Mouse (Mus musculus): ENCODE results near the gene Rbfox3. TPM values are rescaled to one million over a fixed set of nuclear protein-coding genes. Genes with fewer than 3 reads are reported as not detected.

The Rbfox3 gene
- polyA plus RNA-seq, 1 experiment from 2014 or later: 69.4 TPM

DNA sequence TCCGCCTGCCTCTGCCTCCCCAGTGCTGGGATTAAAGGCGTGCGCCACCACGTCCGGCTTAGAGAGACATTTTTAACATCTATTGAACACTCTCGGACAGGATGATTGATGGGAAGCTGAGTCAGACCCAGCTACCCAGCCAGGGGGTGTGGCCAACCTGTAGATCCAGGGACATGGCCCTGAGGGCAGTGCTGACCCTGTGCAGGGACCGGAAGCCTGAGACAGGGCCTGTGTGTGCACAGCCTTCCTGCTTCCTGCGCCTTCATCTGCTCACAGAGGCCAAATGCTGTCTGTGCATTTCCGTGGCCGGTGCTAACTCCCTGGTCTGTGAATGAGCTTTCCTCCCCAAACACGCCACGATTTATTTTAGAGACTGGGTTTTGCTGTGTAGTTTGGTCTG, 431.6 kb downstream of the Rbfox3 start:
- Histone ChIP-seq H3K9me3 (ENCODE audit: control insufficient read depth, low read length) (no peaks in the 10 kb centered on the region), H3K36me3 (ENCODE audit: control insufficient read depth, insufficient read depth, low read length) (no peaks in the 10 kb centered on the region), H3K4me1 (ENCODE audit: control insufficient read depth, insufficient read depth, low read depth, low read length) (peaks cover 10% of the 10 kb centered on the region; the same call in 1 of the 2 replicates), H3K4me2 (ENCODE audit: low read length) (no peak overlapping the region), H3K9ac (ENCODE audit: low read depth, low read length) (no peak overlapping the region), H3K27me3 (replicated peaks; ENCODE audit: control insufficient read depth, insufficient read depth, low read length) (no peaks in the 10 kb centered on the region), H3K4me3 (ENCODE audit: low read length) (no peak overlapping the region), H3K27ac (ENCODE audit: low read depth, low read length) (no peak overlapping the region)
- WGBS: 81% methylated on average over 12 of the region's 12 CpGs
- ATAC-seq: no peak

DNA sequence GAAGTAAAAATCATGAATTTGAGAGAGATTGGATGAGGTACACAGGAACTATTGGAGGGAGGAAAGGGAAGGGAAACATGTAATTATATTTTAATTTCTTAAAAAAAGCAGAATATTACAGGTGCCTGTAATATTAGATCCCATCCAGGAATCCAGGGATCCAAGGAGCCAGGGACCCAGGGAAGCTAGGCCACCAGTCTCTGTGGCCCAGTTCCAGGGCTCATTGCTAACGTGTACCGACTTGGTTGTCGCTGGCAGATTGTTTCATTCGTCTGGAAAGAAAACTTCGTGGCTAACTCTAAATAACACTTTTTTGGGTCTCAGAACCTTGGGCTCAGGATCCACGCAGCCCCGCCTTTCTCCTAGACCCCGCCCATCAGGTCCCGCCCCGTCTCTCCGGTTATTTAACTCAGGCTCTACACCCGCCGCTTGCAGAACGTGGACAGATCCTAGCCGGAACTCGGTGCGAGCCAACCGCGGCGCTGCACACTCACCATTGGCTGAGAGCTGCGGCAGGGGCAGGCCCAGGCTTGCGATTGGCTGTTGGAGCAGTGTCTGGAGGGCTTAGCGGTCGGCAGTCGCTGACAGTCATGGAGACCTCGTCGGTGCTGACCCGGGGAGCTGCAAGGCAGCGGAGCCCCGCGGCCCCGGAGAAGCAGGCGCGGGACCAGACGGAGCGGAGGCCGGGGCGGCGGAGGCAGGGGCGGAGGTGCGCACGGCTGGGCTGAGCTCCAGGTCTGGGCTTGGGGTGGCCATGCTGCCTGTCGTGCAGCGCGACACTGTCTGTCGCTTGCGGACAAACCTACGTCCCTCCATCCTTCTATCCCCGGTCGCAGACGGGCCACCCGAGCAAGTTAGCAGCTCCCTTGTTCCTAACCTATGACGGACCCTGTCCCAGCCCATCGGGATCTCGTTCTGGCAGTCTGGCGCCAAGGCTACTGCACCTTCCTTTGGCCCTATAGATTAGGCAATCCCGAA, 434.7 kb downstream of the Rbfox3 start, which contains the start of gene Engase:
TSS of gene Engase (plus strand) at position 434 of the 978 bp plus-strand sequence.
- peaks cover 10% of the 10 kb centered on the region; the same call in 1 of the 2 replicates for H3K4me1 ChIP-seq (ENCODE audit: control insufficient read depth, insufficient read depth, low read depth, low read length)
- H3K27ac ChIP-seq (ENCODE audit: low read depth, low read length): peak within 1 kb of the TSS; percentile 74; the same call in 1 of the 2 replicates
- H3K27me3 ChIP-seq (replicated peaks; ENCODE audit: control insufficient read depth, insufficient read depth, low read length): no peaks in the 10 kb centered on the region
- no peaks in the 10 kb centered on the region for H3K36me3 ChIP-seq (ENCODE audit: control insufficient read depth, insufficient read depth, low read length)
- WGBS: under 1% methylated on average over 57 of the region's 57 CpGs
- H3K4me3 ChIP-seq (ENCODE audit: low read length): peak within 1 kb of the TSS; percentile 73
- peak within 1 kb of the TSS; percentile 78 for H3K4me2 ChIP-seq (ENCODE audit: low read length)
- H3K9me3 ChIP-seq (ENCODE audit: control insufficient read depth, low read length): no peaks in the 10 kb centered on the region
- peak; percentile 99 for ATAC-seq
- peak within 1 kb of the TSS; percentile 82 for H3K9ac ChIP-seq (ENCODE audit: low read depth, low read length)

DNA sequence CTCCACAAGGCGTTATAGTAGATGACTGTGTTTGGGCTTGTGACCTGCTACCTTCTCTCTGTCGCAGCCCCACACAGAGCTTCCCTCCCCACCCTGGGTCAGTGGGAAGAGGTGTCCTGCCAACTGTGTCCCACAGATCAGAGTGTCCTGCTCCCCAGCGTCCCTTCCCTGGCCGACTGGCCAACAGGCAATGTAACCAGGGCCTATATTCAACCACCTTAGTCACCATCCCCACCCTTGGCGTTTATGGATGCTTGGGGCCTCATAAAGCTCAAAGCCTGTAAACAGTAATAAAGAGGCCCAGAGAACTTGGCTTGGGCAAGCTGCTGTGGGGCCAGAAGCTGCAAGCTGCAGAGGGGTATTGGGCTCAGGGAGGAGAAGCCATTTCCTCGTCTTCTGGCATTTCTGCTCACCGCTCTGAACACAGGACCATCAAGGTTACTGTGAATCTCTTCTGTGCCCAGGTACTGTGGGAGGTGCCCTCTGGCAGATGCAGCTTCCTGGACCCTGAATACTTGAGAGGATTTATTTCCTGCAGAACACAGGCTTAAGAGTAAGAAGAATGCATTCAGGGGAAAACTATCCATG, 435.8 kb downstream of the Rbfox3 start:
- WGBS: 94% methylated on average over 7 of the region's 7 CpGs

DNA sequence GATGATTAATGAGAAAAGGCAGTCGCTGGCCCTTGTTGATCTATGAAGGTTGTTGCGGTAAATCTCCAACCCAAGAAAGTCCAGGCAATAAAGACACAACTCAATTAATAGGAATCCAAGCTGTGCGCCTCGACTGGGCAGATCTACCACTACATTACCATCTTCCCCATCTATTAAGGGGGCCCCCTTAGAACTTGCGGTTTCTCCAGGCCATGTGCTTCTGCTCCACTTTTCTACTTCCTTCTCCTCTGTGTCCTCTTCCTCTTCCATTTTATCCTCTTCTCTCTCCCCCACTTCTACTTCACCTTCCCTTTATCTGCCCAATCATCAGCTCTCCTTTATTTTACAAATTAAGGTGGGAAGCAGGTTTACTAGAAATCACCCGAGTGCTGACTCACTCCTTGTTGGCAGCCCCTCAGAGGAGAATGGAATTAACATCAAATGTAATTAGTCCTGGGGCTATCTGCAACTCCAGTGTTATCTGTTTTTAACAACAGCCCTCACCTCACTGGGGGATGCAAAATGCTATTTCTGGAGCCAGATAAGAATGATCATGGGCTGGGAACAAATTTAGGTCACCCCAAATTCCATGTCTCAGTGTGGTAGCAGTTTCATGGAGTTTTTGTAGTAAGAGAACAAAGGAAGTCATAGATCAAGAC, 437.4 kb downstream of the Rbfox3 start:
- WGBS: 85% methylated on average over 6 of the region's 6 CpGs
- Histone ChIP-seq H3K4me2 (ENCODE audit: low read length) (no peak overlapping the region), H3K36me3 (ENCODE audit: control insufficient read depth, insufficient read depth, low read length) (no peaks in the 10 kb centered on the region), H3K4me1 (ENCODE audit: control insufficient read depth, insufficient read depth, low read depth, low read length) (peaks cover 14% of the 10 kb centered on the region), H3K27me3 (replicated peaks; ENCODE audit: control insufficient read depth, insufficient read depth, low read length) (no peaks in the 10 kb centered on the region), H3K9ac (ENCODE audit: low read depth, low read length) (no peak overlapping the region), H3K9me3 (ENCODE audit: control insufficient read depth, low read length) (no peaks in the 10 kb centered on the region), H3K27ac (ENCODE audit: low read depth, low read length) (no peak overlapping the region), H3K4me3 (ENCODE audit: low read length) (no peak overlapping the region)
- no peak for ATAC-seq

More for the DNA sequence above, 435.8 kb downstream of the Rbfox3 start:
- Histone ChIP-seq H3K27ac (ENCODE audit: low read depth, low read length) (no peak overlapping the region), H3K27me3 (replicated peaks; ENCODE audit: control insufficient read depth, insufficient read depth, low read length) (no peaks in the 10 kb centered on the region), H3K4me1 (ENCODE audit: control insufficient read depth, insufficient read depth, low read depth, low read length) (peaks cover 10% of the 10 kb centered on the region), H3K4me2 (ENCODE audit: low read length) (no peak overlapping the region), H3K4me3 (ENCODE audit: low read length) (no peak overlapping the region), H3K9me3 (ENCODE audit: control insufficient read depth, low read length) (no peaks in the 10 kb centered on the region), H3K36me3 (ENCODE audit: control insufficient read depth, insufficient read depth, low read length) (no peaks in the 10 kb centered on the region), H3K9ac (ENCODE audit: low read depth, low read length) (no peak overlapping the region)
- no peak for ATAC-seq

DNA sequence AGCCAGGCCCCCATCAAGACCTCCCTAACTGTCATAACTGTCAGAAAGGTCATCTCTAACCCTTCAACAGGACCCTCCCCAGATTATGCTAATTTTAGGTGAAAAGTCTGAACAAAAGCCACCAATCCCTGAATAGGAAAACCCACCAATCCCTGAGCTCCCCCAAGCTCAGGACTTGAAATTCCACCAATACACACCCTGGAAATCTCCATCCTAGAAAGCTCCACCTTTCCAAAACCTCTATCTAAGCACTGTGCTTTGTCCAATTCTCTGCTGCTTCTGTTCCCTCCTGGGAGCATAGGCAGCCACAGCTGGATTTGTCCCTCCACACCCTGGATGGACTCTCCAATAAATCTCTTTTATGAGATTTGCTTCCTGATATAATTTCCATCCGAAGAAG, 438.2 kb downstream of the Rbfox3 start:
- Histone ChIP-seq H3K4me2 (ENCODE audit: low read length) (no peak overlapping the region), H3K27me3 (replicated peaks; ENCODE audit: control insufficient read depth, insufficient read depth, low read length) (no peaks in the 10 kb centered on the region), H3K4me3 (ENCODE audit: low read length) (no peak overlapping the region), H3K36me3 (ENCODE audit: control insufficient read depth, insufficient read depth, low read length) (no peaks in the 10 kb centered on the region), H3K9ac (ENCODE audit: low read depth, low read length) (no peak overlapping the region), H3K4me1 (ENCODE audit: control insufficient read depth, insufficient read depth, low read depth, low read length) (peaks cover 14% of the 10 kb centered on the region), H3K27ac (ENCODE audit: low read depth, low read length) (no peak overlapping the region), H3K9me3 (ENCODE audit: control insufficient read depth, low read length) (no peaks in the 10 kb centered on the region)
- ATAC-seq: no peak
- WGBS: 91% methylated on average over 1 of the region's 1 CpGs

DNA sequence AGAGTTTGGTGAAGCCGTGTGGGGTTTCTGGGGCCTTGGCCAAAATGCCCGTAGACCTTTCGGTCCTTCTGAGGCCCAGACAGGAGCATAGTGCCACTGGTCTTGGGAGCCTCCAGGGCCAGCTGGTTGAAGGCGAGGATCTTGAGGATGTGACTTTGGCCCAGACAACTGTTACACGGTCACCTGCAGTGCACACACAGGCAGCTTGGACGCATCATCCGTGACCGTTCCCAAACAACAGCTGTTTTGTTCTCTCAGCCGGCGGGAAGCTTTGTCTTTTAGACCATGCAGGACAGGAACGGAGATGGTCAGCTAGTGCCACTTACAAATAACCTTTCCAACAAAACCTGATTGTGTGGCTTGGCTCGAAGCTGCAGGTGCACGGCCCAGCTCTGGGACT, 439.7 kb downstream of the Rbfox3 start:
- Histone ChIP-seq H3K27ac (ENCODE audit: low read depth, low read length) (no peak overlapping the region), H3K4me2 (ENCODE audit: low read length) (no peak overlapping the region), H3K36me3 (ENCODE audit: control insufficient read depth, insufficient read depth, low read length) (no peaks in the 10 kb centered on the region), H3K9ac (ENCODE audit: low read depth, low read length) (no peak overlapping the region), H3K27me3 (replicated peaks; ENCODE audit: control insufficient read depth, insufficient read depth, low read length) (no peaks in the 10 kb centered on the region), H3K4me3 (ENCODE audit: low read length) (no peak overlapping the region), H3K4me1 (ENCODE audit: control insufficient read depth, insufficient read depth, low read depth, low read length) (peaks cover 7% of the 10 kb centered on the region), H3K9me3 (ENCODE audit: control insufficient read depth, low read length) (no peaks in the 10 kb centered on the region)
- 34% methylated on average over 13 of the region's 13 CpGs for WGBS
- ATAC-seq: no peak

DNA sequence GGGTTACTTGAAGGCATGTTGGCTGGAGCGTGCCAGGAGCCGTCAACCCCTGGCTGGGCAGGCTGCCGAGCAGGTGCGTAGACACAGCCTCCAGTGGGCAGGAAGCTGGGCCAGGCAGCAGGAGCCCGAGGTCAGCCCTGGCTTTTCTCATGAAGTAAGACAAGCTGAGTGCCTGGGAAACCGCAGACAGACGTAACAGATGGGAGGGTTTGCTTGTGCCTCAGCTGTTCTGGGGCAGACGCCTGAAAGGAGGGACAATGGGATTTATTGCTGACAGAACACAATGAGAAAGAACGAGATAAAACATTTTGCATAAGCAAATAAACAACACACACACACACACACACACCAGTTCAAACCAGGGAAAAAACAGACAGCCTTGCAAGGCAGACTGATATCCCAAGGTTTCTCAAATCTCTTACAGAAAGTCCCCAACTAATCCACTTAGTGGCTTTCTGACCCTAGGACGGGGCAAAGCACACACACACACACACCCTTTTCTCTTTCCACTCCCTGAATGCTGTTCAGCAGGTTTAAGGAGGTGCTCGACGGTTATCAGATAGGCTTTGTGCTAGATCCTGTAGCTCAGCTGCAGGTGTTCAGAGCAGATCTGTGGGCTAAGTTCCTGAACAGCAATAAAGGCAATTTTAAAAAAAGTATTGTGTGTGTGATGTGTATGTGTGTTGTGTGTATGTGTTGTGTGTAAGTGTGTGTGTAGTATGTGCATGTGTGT, 441.0 kb downstream of the Rbfox3 start:
- 15% methylated on average over 12 of the region's 12 CpGs for WGBS

DNA sequence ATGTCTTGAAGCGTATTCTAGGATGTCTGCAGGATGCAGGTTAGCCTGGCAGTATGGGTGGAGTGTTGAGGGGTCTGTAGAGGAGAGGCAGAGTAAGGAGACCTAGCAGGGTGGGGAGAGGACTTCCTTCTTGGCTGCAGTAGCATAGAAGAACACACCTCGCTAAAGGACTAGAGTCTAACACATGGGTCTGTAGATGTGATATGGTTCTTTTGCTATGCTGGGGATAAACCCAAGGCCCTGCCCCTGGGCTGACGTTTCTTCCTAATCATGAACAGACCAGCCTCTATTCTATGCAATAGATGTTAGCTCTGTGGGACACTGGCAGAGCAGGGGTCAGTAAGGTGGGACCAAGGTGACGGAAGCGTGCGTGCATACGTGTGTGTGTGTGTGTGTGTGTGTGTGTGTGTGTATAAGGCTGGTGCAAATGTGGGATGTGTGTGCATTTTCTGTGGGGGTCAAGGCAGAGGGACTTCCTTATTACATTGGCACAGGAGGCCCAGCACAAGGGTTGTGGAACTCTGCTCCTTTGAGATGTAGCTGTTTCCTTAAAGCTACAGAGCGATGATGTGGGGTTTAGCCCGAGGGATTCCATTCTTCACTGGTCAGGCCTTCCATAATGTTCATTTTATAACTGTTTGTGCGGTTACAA, 441.8 kb downstream of the Rbfox3 start:
- Histone ChIP-seq H3K4me3 (ENCODE audit: low read length) (no peak overlapping the region), H3K36me3 (ENCODE audit: control insufficient read depth, insufficient read depth, low read length) (no peaks in the 10 kb centered on the region), H3K4me1 (ENCODE audit: control insufficient read depth, insufficient read depth, low read depth, low read length) (peaks cover 5% of the 10 kb centered on the region), H3K27me3 (replicated peaks; ENCODE audit: control insufficient read depth, insufficient read depth, low read length) (no peaks in the 10 kb centered on the region), H3K4me2 (ENCODE audit: low read length) (no peak overlapping the region), H3K27ac (ENCODE audit: low read depth, low read length) (no peak overlapping the region), H3K9me3 (ENCODE audit: control insufficient read depth, low read length) (no peaks in the 10 kb centered on the region), H3K9ac (ENCODE audit: low read depth, low read length) (no peak overlapping the region)
- ATAC-seq: no peak
- WGBS: 74% methylated on average over 10 of the region's 10 CpGs

More for the DNA sequence above, 441.0 kb downstream of the Rbfox3 start:
- Histone ChIP-seq H3K27ac (ENCODE audit: low read depth, low read length) (peak overlapping the region; percentile 16; the same call in 1 of the 2 replicates), H3K4me1 (ENCODE audit: control insufficient read depth, insufficient read depth, low read depth, low read length) (peaks cover 5% of the 10 kb centered on the region), H3K9ac (ENCODE audit: low read depth, low read length) (no peak overlapping the region), H3K4me2 (ENCODE audit: low read length) (no peak overlapping the region), H3K4me3 (ENCODE audit: low read length) (no peak overlapping the region), H3K27me3 (replicated peaks; ENCODE audit: control insufficient read depth, insufficient read depth, low read length) (no peaks in the 10 kb centered on the region), H3K9me3 (ENCODE audit: control insufficient read depth, low read length) (no peaks in the 10 kb centered on the region), H3K36me3 (ENCODE audit: control insufficient read depth, insufficient read depth, low read length) (no peaks in the 10 kb centered on the region)
- 0 out of 2 replicates have a peak, but pooled peaks have one; percentile 34 for ATAC-seq

Measured in hindbrain, embryonic 16.5 days (tissue).